Mouse (Mus musculus) heart, adult 2 months (tissue): ENCODE results near the gene Gm19345.

Source experiments
- EP300 ChIP-seq: fragments of 200-500 bp; IDR thresholded peaks from 2 replicates; pipeline ENCODE4 v1.6.1; 2011; ENCODE audit warnings: low read depth, low read length, control low read depth; ENCODE audit not compliant: insufficient read depth
- POLR2A ChIP-seq: fragments of 200-500 bp; IDR thresholded peaks from 2 replicates; pipeline ENCODE4 v1.6.1; 2011; ENCODE audit warnings: mild to moderate bottlenecking, low read depth, low read length, control low read depth; ENCODE audit not compliant: insufficient read depth

DNA sequence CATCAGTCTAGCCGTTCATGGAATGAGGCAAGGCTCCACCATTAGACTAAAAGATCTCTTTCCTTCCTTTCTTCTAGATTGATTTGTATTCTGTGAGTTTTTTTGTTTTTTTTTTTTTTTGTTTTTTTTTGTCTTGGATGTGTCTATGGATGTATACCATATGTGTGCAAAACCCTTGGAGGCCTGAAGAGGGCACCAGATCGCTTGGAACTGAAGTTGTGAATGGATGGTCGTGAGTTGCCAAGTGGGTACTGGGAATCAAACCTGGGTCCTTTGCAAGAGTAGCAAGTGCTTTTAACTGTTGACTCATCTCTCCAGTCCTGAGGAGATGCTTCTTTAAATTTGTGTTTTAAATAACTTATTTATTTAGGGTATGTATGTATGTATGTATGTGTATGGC is 17.7 kb upstream of the Gm19345 start:
- TF ChIP-seq POLR2A (no peak), EP300 (no peak)
